Mouse (Mus musculus) neural tube, embryonic 14.5 days (tissue): Measurements from ENCODE around the gene Il11ra1. TPM values are rescaled to one million over a fixed set of nuclear protein-coding genes. Genes with fewer than 3 reads are reported as not detected.

Experiments used
- polyA plus RNA-seq: library from polyadenylated mRNA; unstranded; fragments of >200 nt; fragmentation: Nextera tagmentation; extraction: Ambion mirVana; gene quantifications from 2 replicates; pipeline ENCODE4 v1.2.1, GENCODE M21; 2014

The Il11ra1 gene
- polyA plus RNA-seq, 1 experiment from 2014 or later = 26.2 TPM

Other genes starting within 250 kb of the Il11ra1 start
- 2.1 and 2.3 TPM in 2 replicates for gene Kif24, start 235.1 kb upstream of the Il11ra1 start, polyA plus RNA-seq
- gene Nudt2, start 234.8 kb upstream of the Il11ra1 start, polyA plus RNA-seq = 60.8 and 78.5 TPM in 2 replicates
- 8.0 and 8.6 TPM in 2 replicates for gene AI464131, start 196.9 kb upstream of the Il11ra1 start, polyA plus RNA-seq
- gene 1110017D15Rik, start 182.7 kb upstream of the Il11ra1 start, polyA plus RNA-seq = 5.3 and 13.7 TPM in 2 replicates
- gene Fam219a, start 130.5 kb upstream of the Il11ra1 start, polyA plus RNA-seq = 18.8 and 23.5 TPM in 2 replicates
- gene Dnaic1, start 130.2 kb upstream of the Il11ra1 start, polyA plus RNA-seq = 1.7 and 1.9 TPM in 2 replicates
- gene Enho, start 59.7 kb upstream of the Il11ra1 start, polyA plus RNA-seq = 109 and 134 TPM in 2 replicates
- gene Cntfr, start 2.9 kb upstream of the Il11ra1 start, polyA plus RNA-seq = 15.6 and 19.9 TPM in 2 replicates
- 61.3 and 65.5 TPM in 2 replicates for gene Rpp25l, start 13.5 kb downstream of the Il11ra1 start, polyA plus RNA-seq
- 259 and 281 TPM in 2 replicates for gene Dctn3, start 23.2 kb downstream of the Il11ra1 start, polyA plus RNA-seq
- gene Arid3c, start 31.2 kb downstream of the Il11ra1 start, polyA plus RNA-seq = 1.4 and 1.8 TPM in 2 replicates
- 42.6 and 53.5 TPM in 2 replicates for gene Galt, start 55.2 kb downstream of the Il11ra1 start, polyA plus RNA-seq
- 77.6 and 89.3 TPM in 2 replicates for gene Sigmar1, start 56.2 kb downstream of the Il11ra1 start, polyA plus RNA-seq
- 239 and 281 TPM in 2 replicates for gene Ccl27a, start 74.3 kb downstream of the Il11ra1 start, polyA plus RNA-seq
- gene Gm21541, start 203.6 kb downstream of the Il11ra1 start, polyA plus RNA-seq = not detected in 2 replicates
- 7.2 and 7.5 TPM in 2 replicates for gene Gm20878, start 241.6 kb downstream of the Il11ra1 start, polyA plus RNA-seq